Mouse (Mus musculus) heart, adult 2 months (tissue): ENCODE data around the gene Mettl24. TPM values are rescaled to one million over a fixed set of nuclear protein-coding genes. Genes with fewer than 3 reads are reported as not detected.
A peak's percentile ranks its signal among the peaks of the same experiment; 100 is the strongest.

Experiments
- DNase-seq, 2 experiments: peaks; one replicate each; pipeline ENCODE4 v3.0.0; 2021
- H3K27ac ChIP-seq: fragments of 200-600 bp; 2 replicates; pipeline ENCODE4 v1.8.1; 2022
- H3K27me3 ChIP-seq: fragments of 200-500 bp; 2 replicates; pipeline ENCODE4 v1.6.1; 2012; ENCODE audit warnings: mild to moderate bottlenecking, low read length, inconsistent platforms, mixed read lengths; ENCODE audit not compliant: control insufficient read depth, insufficient read depth
- H3K36me3 ChIP-seq: fragments of 200-500 bp; 2 replicates; pipeline ENCODE4 v1.6.1; 2012; ENCODE audit warnings: low read length, inconsistent platforms; ENCODE audit not compliant: control insufficient read depth, insufficient read depth
- H3K4me1 ChIP-seq: fragments of 200-500 bp; 2 replicates; pipeline ENCODE4 v1.6.1; 2011; ENCODE audit warnings: low read length; ENCODE audit not compliant: control insufficient read depth, insufficient read depth
- H3K4me3 ChIP-seq: fragments of 200-600 bp; 2 replicates; pipeline ENCODE4 v1.8.1; 2022
- H3K79me2 ChIP-seq: fragments of 200-500 bp; replicated peaks from 2 replicates; pipeline ENCODE4 v1.6.1; 2012; ENCODE audit warnings: mild to moderate bottlenecking, inconsistent platforms, low read length, moderate library complexity, mixed read lengths; ENCODE audit not compliant: control insufficient read depth, insufficient read depth
- H3K9ac ChIP-seq: fragments of 200-500 bp; 2 replicates; pipeline ENCODE4 v1.6.1; 2012; ENCODE audit warnings: low read depth, mild to moderate bottlenecking, control low read depth, inconsistent platforms, low read length, mixed read lengths
- CTCF ChIP-seq: fragments of 200-600 bp; IDR thresholded peaks from 2 replicates; pipeline ENCODE4 v1.8.1; 2022; ENCODE audit warnings: antibody characterized with exemption, mild to moderate bottlenecking, moderate library complexity
- EP300 ChIP-seq: fragments of 200-500 bp; IDR thresholded peaks from 2 replicates; pipeline ENCODE4 v1.6.1; 2011; ENCODE audit warnings: low read depth, low read length, control low read depth; ENCODE audit not compliant: insufficient read depth
- POLR2A ChIP-seq: fragments of 200-500 bp; IDR thresholded peaks from 2 replicates; pipeline ENCODE4 v1.6.1; 2011; ENCODE audit warnings: mild to moderate bottlenecking, low read depth, low read length, control low read depth; ENCODE audit not compliant: insufficient read depth
- WGBS: fragments of 180-500 bp; shearing (Covaris S2); methylation state at CpG from one replicate; pipeline ENCODE4 v1.1.7; 2018; 5-methylcytosine and 5-hydroxymethylcytosine counted together
- intact Hi-C: fragments of 180-260 bp; cut with DNase I; formaldehyde crosslinking; loops from one replicate; pipeline ENCODE4 v1.15.1; 2025
- long read RNA-seq: library from polyadenylated mRNA; stranded (forward); transcript quantifications from one replicate; pipeline ENCODE4 v2.0.0, GENCODE M21; 2021
- polyA plus RNA-seq: library from polyadenylated mRNA; depleted of rRNA; stranded (reverse); fragments of >200 nt; gene quantifications from 2 replicates; pipeline ENCODE4 v1.2.3, GENCODE M21; 2012; rRNA removed
- total RNA-seq, 2 experiments: library from RNA; stranded (reverse); gene quantifications; 2 replicates each; pipeline ENCODE4 v1.2.3; 2021

The Mettl24 gene
- total RNA-seq = 1 to 10 TPM in 1 of 2 experiments, under 1 TPM in 1; 0.89 to 1.2 TPM
- 1.1 and 1.3 TPM in 2 replicates for polyA plus RNA-seq
- long read RNA-seq, partial matches to known transcripts = 0 of 3 reads
- long read RNA-seq, other reads (novel, unspliced or antisense) = 2 of 3 reads

GRCm38 (mm10) chr10:40683092-40683867 is at the start of gene Mettl24:
Gene Mettl24, plus strand, starts transcription at chr10:40683282.
- Histone ChIP-seq H3K79me2 (no peaks in the 10 kb centered on the region), H3K27me3 (no peaks in the 10 kb centered on the region), H3K36me3 (no peaks in the 10 kb centered on the region), H3K27ac (peak within 1 kb of the TSS; percentile 68), H3K9ac (peak within 1 kb of the TSS; percentile 74), H3K4me3 (peak within 1 kb of the TSS; percentile 46), H3K4me1 (no peaks in the 10 kb centered on the region)
- under 1% methylated on average over 50 of the region's 50 CpGs for WGBS
- intact Hi-C loops = loop anchor here (10.0 kb wide), 1 partner anchor 202 kb away; the partner anchor contains the start of genes Cdc40 and Wasf1
- TF ChIP-seq CTCF (peak; percentile 79), POLR2A (peak; percentile 41; the same call in 1 of the 2 replicates), EP300 (0 out of 2 replicates have a peak, but pooled peaks have one; percentile 46)
- peak; percentile 76 to 79 for DNase-seq

DNA sequence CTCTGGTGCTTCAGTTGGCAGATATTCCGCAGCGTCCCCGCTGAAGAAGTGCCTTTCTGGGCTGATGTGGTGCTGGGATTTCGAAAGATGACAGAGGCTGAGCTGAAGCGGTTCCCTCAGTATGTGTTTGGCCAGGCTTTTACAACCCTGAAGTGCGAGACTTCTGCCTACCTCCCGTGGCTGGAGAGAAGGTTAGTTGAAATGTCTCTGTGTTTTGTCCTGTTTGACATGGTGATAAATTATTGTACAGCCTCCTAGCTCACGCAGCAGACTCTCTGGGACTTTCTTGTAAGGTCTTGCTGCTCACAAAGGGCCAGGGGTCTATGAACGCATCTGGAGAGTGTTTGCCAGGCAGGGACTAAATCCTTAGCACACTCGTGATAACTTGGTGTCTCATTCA is 45.8 kb upstream of the Mettl24 start:
- H3K27ac ChIP-seq = peak overlapping the region; percentile 15; the same call in 1 of the 2 replicates
- H3K36me3 ChIP-seq = no peaks in the 10 kb centered on the region; the same call in none of the 2 replicates
- DNase-seq = no peak
- no peaks in the 10 kb centered on the region for H3K79me2 ChIP-seq
- H3K27me3 ChIP-seq = no peaks in the 10 kb centered on the region
- no peak overlapping the region; the same call in 1 of the 2 replicates for H3K9ac ChIP-seq
- intact Hi-C loops = no loop called here
- H3K4me1 ChIP-seq = no peaks in the 10 kb centered on the region; the same call in 1 of the 2 replicates
- no peak for TF ChIP-seq CTCF
- no peak for TF ChIP-seq POLR2A
- TF ChIP-seq EP300 = no peak
- WGBS = 44% methylated on average over 10 of the region's 10 CpGs
- H3K4me3 ChIP-seq = no peak overlapping the region

DNA sequence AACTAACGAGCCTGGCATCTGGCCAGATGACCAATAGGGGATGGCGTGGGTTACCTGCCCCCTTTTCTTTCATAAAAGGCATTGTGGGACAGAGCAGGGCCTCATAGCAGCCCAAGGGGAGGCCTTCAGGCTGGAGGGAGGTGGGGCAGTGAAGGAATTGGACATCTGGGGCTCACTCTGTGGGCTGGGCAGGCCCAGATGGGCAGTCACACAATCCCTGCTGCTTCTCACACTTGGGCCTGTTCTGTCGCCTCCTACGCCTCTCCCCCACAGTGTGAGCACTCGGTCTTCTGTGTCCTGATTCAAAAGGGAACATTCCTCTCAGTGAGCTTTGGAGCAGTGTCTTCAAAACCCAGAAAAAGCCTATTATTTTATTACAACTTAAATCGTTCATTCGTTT is 44.8 kb upstream of the Mettl24 start:
- intact Hi-C loops = no loop called here
- Histone ChIP-seq H3K4me3 (no peak overlapping the region), H3K79me2 (no peaks in the 10 kb centered on the region), H3K27ac (peak overlapping the region; percentile 49), H3K9ac (no peak overlapping the region), H3K4me1 (no peaks in the 10 kb centered on the region; the same call in 1 of the 2 replicates), H3K27me3 (no peaks in the 10 kb centered on the region), H3K36me3 (no peaks in the 10 kb centered on the region; the same call in 1 of the 2 replicates)
- 57% methylated on average over 7 of the region's 7 CpGs for WGBS
- DNase-seq = peak in 1 of 2 experiments; percentile 27
- no peak for TF ChIP-seq EP300
- TF ChIP-seq CTCF = no peak
- TF ChIP-seq POLR2A = no peak

DNA sequence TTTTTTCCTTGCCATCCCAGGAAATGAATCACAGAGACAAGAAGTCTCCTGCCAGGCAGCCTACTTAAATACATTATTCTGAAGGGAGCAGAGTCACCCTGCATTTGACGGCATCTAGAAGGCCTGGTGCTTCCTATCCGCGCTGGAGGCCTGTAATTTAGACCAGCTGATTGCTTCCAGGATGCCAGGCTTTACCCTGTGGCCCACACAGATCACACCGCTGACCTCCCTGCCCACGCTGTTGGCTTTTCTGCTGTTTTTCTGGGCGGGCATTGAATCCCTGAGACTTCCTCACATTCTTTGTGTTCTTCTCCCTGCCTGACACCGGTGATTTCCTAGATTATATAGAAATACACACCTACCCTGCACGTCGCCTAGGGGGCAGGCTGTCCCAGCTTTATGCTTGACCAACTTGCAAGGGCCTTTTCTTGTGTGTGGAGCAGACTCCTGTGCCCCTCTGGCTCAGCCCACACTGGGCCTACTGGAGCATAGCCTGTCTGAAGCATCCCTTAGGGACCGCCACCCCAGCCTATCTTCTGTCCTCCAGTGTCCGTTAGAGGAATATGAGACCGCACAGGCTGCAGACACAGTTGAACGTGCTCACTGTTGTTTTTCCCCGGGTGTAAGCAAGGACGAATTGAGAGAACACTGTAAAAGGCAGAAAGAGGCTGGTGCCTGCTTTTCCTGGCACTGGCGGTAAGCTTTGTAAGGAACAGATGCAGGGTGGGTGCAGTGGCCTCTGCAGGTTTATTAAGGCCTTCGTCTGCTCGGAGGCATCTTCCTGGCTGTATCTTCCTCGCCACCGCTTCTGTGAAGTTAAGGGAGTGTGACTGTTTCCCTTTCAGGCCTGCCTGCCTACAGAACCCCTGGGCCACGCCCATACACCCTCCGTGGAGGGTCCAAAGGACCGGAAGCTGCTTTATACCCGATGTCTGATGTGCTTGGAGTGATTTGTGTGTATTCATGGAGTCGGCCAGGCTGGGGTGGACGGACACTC is 44.0 kb upstream of the Mettl24 start:
- DNase-seq = no peak
- intact Hi-C loops = no loop called here
- Histone ChIP-seq H3K9ac (no peak overlapping the region), H3K79me2 (no peaks in the 10 kb centered on the region), H3K36me3 (no peaks in the 10 kb centered on the region; the same call in 1 of the 2 replicates), H3K27ac (no peak overlapping the region; the same call in 1 of the 2 replicates), H3K4me3 (no peak overlapping the region), H3K4me1 (no peaks in the 10 kb centered on the region; the same call in 1 of the 2 replicates), H3K27me3 (no peaks in the 10 kb centered on the region)
- TF ChIP-seq POLR2A = no peak
- TF ChIP-seq CTCF = no peak
- no peak for TF ChIP-seq EP300
- WGBS = 71% methylated on average over 26 of the region's 26 CpGs

DNA sequence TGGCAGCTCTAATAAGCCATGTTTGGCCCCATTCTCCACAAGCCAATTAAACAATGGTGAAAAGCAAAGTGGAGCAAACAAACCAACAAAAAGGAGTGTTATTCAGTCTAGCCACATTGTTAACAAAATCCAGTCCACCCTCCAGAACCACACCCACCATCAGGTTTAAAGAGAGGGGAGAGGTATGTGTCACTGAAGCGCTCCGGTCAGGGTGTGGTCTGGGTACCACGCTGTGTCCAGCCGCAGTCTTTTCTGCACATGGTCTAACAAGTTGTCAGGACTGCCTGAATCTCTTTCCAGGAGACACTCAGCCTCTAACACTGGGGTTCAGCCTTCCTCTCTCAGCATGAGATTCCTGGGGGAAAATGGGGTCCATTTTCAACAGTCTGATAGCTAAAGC is 42.7 kb upstream of the Mettl24 start:
- 93% methylated on average over 4 of the region's 4 CpGs for WGBS
- TF ChIP-seq EP300 = no peak
- no peak for TF ChIP-seq CTCF
- no peak for TF ChIP-seq POLR2A
- no peaks in the 10 kb centered on the region; the same call in 1 of the 2 replicates for H3K4me1 ChIP-seq
- intact Hi-C loops = no loop called here
- no peak for DNase-seq
- no peaks in the 10 kb centered on the region; the same call in 1 of the 2 replicates for H3K36me3 ChIP-seq
- H3K4me3 ChIP-seq = no peak overlapping the region
- no peaks in the 10 kb centered on the region for H3K27me3 ChIP-seq
- no peaks in the 10 kb centered on the region for H3K79me2 ChIP-seq
- no peak overlapping the region for H3K27ac ChIP-seq
- H3K9ac ChIP-seq = no peak overlapping the region
